Mouse (Mus musculus): ENCODE data around the gene Capzb.

- TF ChIP-seq POLR2A (IDR thresholded peaks at IDR 0.05; ENCODE audit: borderline replicate concordance, extremely low read depth, low read depth, low read length): no peak
- no peak for TF ChIP-seq CTCF (IDR thresholded peaks at IDR 0.05; ENCODE audit: insufficient read depth, low read length)
Observed at GRCm38 (mm10) chr4:139208236-139209129, 15.8 kb downstream of the Capzb start.

All from lung, adult 2 months (tissue).